In the genomic region with DNA sequence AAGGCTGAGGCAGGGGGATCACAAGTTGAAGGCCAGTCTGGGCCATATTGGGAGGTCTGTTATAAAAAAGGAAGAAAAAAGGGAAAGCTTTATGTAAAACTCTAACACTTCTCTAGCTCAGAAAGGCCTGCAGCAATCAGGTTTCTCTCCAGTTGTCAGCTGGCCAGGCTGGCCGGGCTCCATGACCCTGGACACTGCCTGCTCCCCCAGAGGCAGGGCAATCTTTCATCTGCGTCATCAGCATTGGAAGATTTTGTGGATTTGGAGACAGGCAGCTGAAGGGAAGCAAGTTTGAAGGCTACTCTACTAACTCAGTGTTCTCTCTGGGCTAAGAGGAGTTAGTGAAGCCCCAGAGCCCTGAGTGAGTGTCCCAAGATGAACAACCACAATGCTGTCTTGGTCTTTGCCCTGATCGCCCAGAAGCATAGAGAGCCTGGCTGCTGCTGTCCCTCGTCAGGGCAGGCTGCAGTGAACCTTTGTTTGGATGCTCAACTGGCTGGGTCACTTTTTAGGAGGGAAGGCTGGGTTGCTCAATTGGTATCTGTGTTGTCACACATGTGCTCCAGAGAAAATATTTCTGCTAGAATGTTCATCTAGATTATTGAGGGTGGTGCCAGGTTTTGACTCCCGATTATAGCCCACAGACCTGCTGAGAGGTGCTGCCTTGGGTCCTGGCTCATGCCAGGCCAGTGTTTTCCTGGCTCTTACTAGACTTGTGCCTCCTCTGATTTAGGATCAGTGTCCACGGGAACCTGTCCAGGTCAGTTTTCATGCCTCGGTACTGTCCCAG, we compare ENCODE assay signal across 13 mouse cellular contexts. TPM values are rescaled to one million over a fixed set of nuclear protein-coding genes. Genes with fewer than 3 reads are reported as not detected.
DNase-seq lines count a peak whose midpoint lies in the region; ATAC-seq and TF ChIP-seq lines count a peak whose summit lies in the region.
"Had no signal": no experiment of that assay in that cellular context is flagged by ENCODE, and none has a peak within 500 bp of the region (broad histone marks: within the 10 kb centered on the region; RNA-seq: fewer than 3 reads in every experiment).

No protein-coding gene starts in this region.

- H3K27ac ChIP-seq in kidney, adult 2 months (ENCODE audit: insufficient read depth, low read depth, low read length) = no peak overlapping the region; the same call in 1 of the 2 replicates
- no peak overlapping the region for H3K27ac ChIP-seq in kidney, embryonic 15.5 days
- no peak overlapping the region for H3K27ac ChIP-seq in hindbrain, embryonic 16.5 days (ENCODE audit: low read depth, low read length)
- H3K27ac ChIP-seq in forebrain, embryonic 15.5 days (replicated peaks) = no peak overlapping the region
- H3K27ac ChIP-seq: forebrain, embryonic 10.5 days; heart, embryonic 15.5 days; limb, embryonic 12.5 days; midbrain, embryonic 10.5 days had no signal

- DNase-seq in kidney, adult 2 months = peak; percentile 82
- peak; percentile 92 for DNase-seq in adrenal gland, adult 8-10 months
- DNase-seq in heart, postnatal 10 days = peak; percentile 48 to 57
- peak; percentile 87 for DNase-seq in ovary, adult 18-20 months (ENCODE audit: low spot score)

- intact Hi-C loops in heart, postnatal 10 days (cut with DNase I) = no loop called here

- H3K9ac ChIP-seq in kidney, embryonic 15.5 days = no peak overlapping the region
- H3K9ac ChIP-seq in hindbrain, embryonic 16.5 days (ENCODE audit: low read depth, low read length) = no peak overlapping the region
- H3K9ac ChIP-seq in forebrain, embryonic 15.5 days (replicated peaks) = no peak overlapping the region
- H3K9ac ChIP-seq: heart, embryonic 15.5 days; limb, embryonic 12.5 days had no signal

- H3K4me3 ChIP-seq in kidney, adult 2 months (ENCODE audit: insufficient read depth, low read depth, low read length) = no peak overlapping the region
- no peak overlapping the region for H3K4me3 ChIP-seq in kidney, embryonic 15.5 days (replicated peaks)
- H3K4me3 ChIP-seq in hindbrain, embryonic 16.5 days (ENCODE audit: low read length) = no peak overlapping the region
- H3K4me3 ChIP-seq in forebrain, embryonic 15.5 days = no peak overlapping the region
- H3K4me3 ChIP-seq: forebrain, embryonic 10.5 days; heart, embryonic 15.5 days; limb, embryonic 12.5 days; midbrain, embryonic 10.5 days had no signal

- no peaks in the 10 kb centered on the region for H3K9me3 ChIP-seq in kidney, embryonic 15.5 days (replicated peaks)
- no peaks in the 10 kb centered on the region for H3K9me3 ChIP-seq in hindbrain, embryonic 16.5 days (ENCODE audit: control insufficient read depth, low read length)
- no peaks in the 10 kb centered on the region for H3K9me3 ChIP-seq in forebrain, embryonic 15.5 days
- H3K9me3 ChIP-seq: forebrain, embryonic 10.5 days; heart, embryonic 15.5 days; limb, embryonic 12.5 days; midbrain, embryonic 10.5 days had no signal

- H3K27me3 ChIP-seq in kidney, adult 2 months (replicated peaks; ENCODE audit: control insufficient read depth, insufficient read depth, low read length) = no peaks in the 10 kb centered on the region
- H3K27me3 ChIP-seq in kidney, embryonic 15.5 days = no peaks in the 10 kb centered on the region
- no peaks in the 10 kb centered on the region for H3K27me3 ChIP-seq in hindbrain, embryonic 16.5 days (replicated peaks; ENCODE audit: control insufficient read depth, insufficient read depth, low read length)
- no peaks in the 10 kb centered on the region for H3K27me3 ChIP-seq in forebrain, embryonic 15.5 days
- H3K27me3 ChIP-seq: heart, embryonic 15.5 days; limb, embryonic 12.5 days; Patski had no signal

- ATAC-seq in kidney, embryonic 15.5 days (replicated peaks; ENCODE audit: low FRiP score) = no peak
- ATAC-seq in monocyte, adult 5-6 weeks (replicated peaks; ENCODE audit: insufficient number of reproducible peaks, low FRiP score, low TSS enrichment, poor library complexity, severe bottlenecking) = no peak
- ATAC-seq in hindbrain, embryonic 16.5 days = no peak
- ATAC-seq in forebrain, embryonic 15.5 days (replicated peaks) = no peak
- ATAC-seq: Patski had no signal

- peaks cover 12% of the 10 kb centered on the region; the same call in 1 of the 2 replicates for H3K4me1 ChIP-seq in kidney, adult 2 months (ENCODE audit: control insufficient read depth, insufficient read depth, low read length)
- no peaks in the 10 kb centered on the region for H3K4me1 ChIP-seq in kidney, embryonic 15.5 days
- no peaks in the 10 kb centered on the region for H3K4me1 ChIP-seq in hindbrain, embryonic 16.5 days (ENCODE audit: control insufficient read depth, insufficient read depth, low read depth, low read length)
- no peaks in the 10 kb centered on the region for H3K4me1 ChIP-seq in forebrain, embryonic 15.5 days
- H3K4me1 ChIP-seq: forebrain, embryonic 10.5 days; limb, embryonic 12.5 days; midbrain, embryonic 10.5 days had no signal

- no peak overlapping the region for H3K4me2 ChIP-seq in kidney, embryonic 15.5 days
- no peak overlapping the region for H3K4me2 ChIP-seq in hindbrain, embryonic 16.5 days (ENCODE audit: low read length)
- no peak overlapping the region for H3K4me2 ChIP-seq in forebrain, embryonic 15.5 days (replicated peaks)
- H3K4me2 ChIP-seq: heart, embryonic 15.5 days; limb, embryonic 12.5 days had no signal

- TF ChIP-seq POLR2A in kidney, adult 2 months (IDR thresholded peaks at IDR 0.05; ENCODE audit: low read depth, low read length) = no peak

- TF ChIP-seq CTCF in kidney, adult 2 months (conservative IDR thresholded peaks at IDR 0.05; ENCODE audit: insufficient read depth, insufficient read length, low read depth, low read length) = no peak

- 59% methylated on average over 7 of the region's 7 CpGs for WGBS in kidney, adult 2 months
- whole genome bisulfite sequencing in kidney, embryonic 15.5 days = 89% methylated on average over 7 of the region's 7 CpGs
- 90% methylated on average over 7 of the region's 7 CpGs for WGBS in hindbrain, embryonic 16.5 days
- WGBS in forebrain, embryonic 15.5 days = 86% methylated on average over 7 of the region's 7 CpGs

- H3K36me3 ChIP-seq in kidney, adult 2 months (ENCODE audit: control insufficient read depth, insufficient read depth, low read length) = no peaks in the 10 kb centered on the region
- H3K36me3 ChIP-seq in kidney, embryonic 15.5 days = peaks cover 65% of the 10 kb centered on the region
- peaks cover 17% of the 10 kb centered on the region; the same call in 1 of the 2 replicates for H3K36me3 ChIP-seq in hindbrain, embryonic 16.5 days (ENCODE audit: control insufficient read depth, insufficient read depth, low read length)
- peaks cover 29% of the 10 kb centered on the region for H3K36me3 ChIP-seq in forebrain, embryonic 15.5 days

RNA-seq across cellular contexts. Expression of a gene that starts 16.4 kb away (rescaled TPM):
- polyA plus RNA-seq in kidney, adult 2 months (2012; rRNA removed) = 141 and 153 TPM in 2 replicates
- 89.0 and 93.6 TPM in 2 replicates for polyA plus RNA-seq in kidney, embryonic 15.5 days (2015; fragmentation: Nextera tagmentation; extraction: Ambion mirVana)
- 100 to 1,000 TPM; 155 to 289 (median 213) TPM for total RNA-seq in adrenal gland, adult 8-10 months (2022)
- total RNA-seq in heart, postnatal 10 days (2021) = 10 to 100 TPM; 34.8 to 42.4 TPM
- 392 to 513 TPM (median 506 TPM) in 3 replicates for total RNA-seq in monocyte, adult 5-6 weeks (2017)
- polyA plus RNA-seq in hindbrain, embryonic 16.5 days (2015; fragmentation: Nextera tagmentation; extraction: Ambion mirVana) = 80.0 and 88.9 TPM in 2 replicates
- polyA plus RNA-seq in forebrain, embryonic 15.5 days (2015; fragmentation: Nextera tagmentation; extraction: Ambion mirVana) = 109 and 110 TPM in 2 replicates

RNA-seq across cellular contexts. Expression of a gene that starts 22.7 kb away (rescaled TPM):
- polyA plus RNA-seq in kidney, adult 2 months (2012; rRNA removed) = 7.5 and 7.9 TPM in 2 replicates
- polyA plus RNA-seq in kidney, embryonic 15.5 days (2015; fragmentation: Nextera tagmentation; extraction: Ambion mirVana) = 9.6 and 10.4 TPM in 2 replicates
- total RNA-seq in adrenal gland, adult 8-10 months (2022) = 10 to 100 TPM; 38.8 to 54.2 (median 44.9) TPM
- total RNA-seq in heart, postnatal 10 days (2021) = 10 to 100 TPM; 12.2 to 13.1 TPM
- total RNA-seq in monocyte, adult 5-6 weeks (2017) = 6.5 to 13.6 TPM (median 9.2 TPM) in 3 replicates
- polyA plus RNA-seq in hindbrain, embryonic 16.5 days (2015; fragmentation: Nextera tagmentation; extraction: Ambion mirVana) = 12.3 and 16.4 TPM in 2 replicates
- polyA plus RNA-seq in forebrain, embryonic 15.5 days (2015; fragmentation: Nextera tagmentation; extraction: Ambion mirVana) = 10.9 and 12.9 TPM in 2 replicates

RNA-seq across cellular contexts. Expression of a gene that starts 46.1 kb away (rescaled TPM):
- 19.2 and 24.8 TPM in 2 replicates for polyA plus RNA-seq in kidney, adult 2 months (2012; rRNA removed)
- polyA plus RNA-seq in kidney, embryonic 15.5 days (2015; fragmentation: Nextera tagmentation; extraction: Ambion mirVana) = 63.4 and 64.8 TPM in 2 replicates
- total RNA-seq in adrenal gland, adult 8-10 months (2022) = 10 to 100 TPM; 43.1 to 56.6 (median 47.3) TPM
- 10 to 100 TPM; 28.5 to 30.1 TPM for total RNA-seq in heart, postnatal 10 days (2021)
- 145 to 205 TPM (median 169 TPM) in 3 replicates for total RNA-seq in monocyte, adult 5-6 weeks (2017)
- polyA plus RNA-seq in hindbrain, embryonic 16.5 days (2015; fragmentation: Nextera tagmentation; extraction: Ambion mirVana) = 50.0 and 54.9 TPM in 2 replicates
- polyA plus RNA-seq in forebrain, embryonic 15.5 days (2015; fragmentation: Nextera tagmentation; extraction: Ambion mirVana) = 60.8 and 63.5 TPM in 2 replicates
